Mouse (Mus musculus) heart, postnatal 0 days (tissue): ENCODE data around the gene Cdc45.

ENCODE experiments used
- CTCF ChIP-seq: IDR thresholded peaks from 2 replicates; pipeline ENCODE4 v1.5.1; 2016; ENCODE audit warnings: antibody characterized with exemption, control low read depth, low read depth
- EP300 ChIP-seq: IDR thresholded peaks from 2 replicates; pipeline ENCODE4 v1.6.1; 2016; ENCODE audit warnings: antibody characterized with exemption, low read depth

DNA sequence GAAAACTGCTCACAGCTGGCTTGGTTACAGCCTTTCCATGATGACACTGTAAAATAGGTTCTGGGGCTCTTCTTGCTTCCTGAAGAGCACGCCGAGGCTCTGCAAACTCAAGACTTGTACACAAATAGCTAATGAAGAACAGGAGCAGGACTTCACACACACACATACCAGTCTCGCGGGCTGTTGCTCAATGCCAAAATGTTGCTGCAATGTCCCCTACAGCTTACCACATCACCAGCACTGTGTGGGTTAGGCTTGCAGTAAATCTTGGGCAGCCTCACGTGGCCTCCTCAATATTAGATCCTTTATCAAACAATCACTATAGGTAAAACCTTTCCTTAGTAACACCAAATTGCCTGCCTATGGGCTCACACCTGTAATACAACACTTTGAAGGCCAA, 2.8 kb downstream of the Cdc45 start:
- TF ChIP-seq CTCF (no peak), EP300 (no peak)
